Mouse (Mus musculus): ENCODE measurements around the gene Opa3. TPM values are rescaled to one million over a fixed set of nuclear protein-coding genes. Genes with fewer than 3 reads are reported as not detected.

The Opa3 gene
- polyA plus RNA-seq, 1 experiment = 18.1 TPM

GRCm38 (mm10) chr7:19214940-19215339 lies 13.2 kb upstream of the Opa3 start:
- no peak for DNase-seq (ENCODE audit: low spot score)

GRCm38 (mm10) chr7:19217492-19217891 lies 10.6 kb upstream of the Opa3 start:
- no peak for DNase-seq (ENCODE audit: low spot score)

GRCm38 (mm10) chr7:19217944-19218343 lies 10.2 kb upstream of the Opa3 start:
- no peak for DNase-seq (ENCODE audit: low spot score)

GRCm38 (mm10) chr7:19220061-19220460 lies 8.1 kb upstream of the Opa3 start:
- DNase-seq (ENCODE audit: low spot score) = no peak

GRCm38 (mm10) chr7:19222189-19222588 lies 5.9 kb upstream of the Opa3 start:
- no peak for DNase-seq (ENCODE audit: low spot score)

GRCm38 (mm10) chr7:19222875-19223274 lies 5.3 kb upstream of the Opa3 start:
- no peak for DNase-seq (ENCODE audit: low spot score)

- no peak for DNase-seq (ENCODE audit: low spot score)
These were observed 3.2 kb upstream of the Opa3 start for GRCm38 (mm10) chr7:19224933-19225332.

GRCm38 (mm10) chr7:19226817-19227797 lies 1.0 kb upstream of the Opa3 start:
- peak; percentile 52 for DNase-seq (ENCODE audit: low spot score)

- DNase-seq (ENCODE audit: low spot score) = no peak
These were observed 637 bp downstream of the Opa3 start for GRCm38 (mm10) chr7:19228793-19229148.

- no peak for DNase-seq (ENCODE audit: low spot score)
These were observed 1.3 kb downstream of the Opa3 start for GRCm38 (mm10) chr7:19229404-19229803.

- no peak for DNase-seq (ENCODE audit: low spot score)
These were observed 2.0 kb downstream of the Opa3 start for GRCm38 (mm10) chr7:19230041-19230580.

- no peak for DNase-seq (ENCODE audit: low spot score)
These were observed 2.8 kb downstream of the Opa3 start for GRCm38 (mm10) chr7:19230899-19231298.

- no peak for DNase-seq (ENCODE audit: low spot score)
These were observed 3.7 kb downstream of the Opa3 start for GRCm38 (mm10) chr7:19231849-19232248.

GRCm38 (mm10) chr7:19234652-19235051 lies 6.5 kb downstream of the Opa3 start:
- no peak for DNase-seq (ENCODE audit: low spot score)

- DNase-seq (ENCODE audit: low spot score) = no peak
These were observed 7.0 kb downstream of the Opa3 start for GRCm38 (mm10) chr7:19235092-19235671.

- DNase-seq (ENCODE audit: low spot score) = no peak
These were observed 8.3 kb downstream of the Opa3 start for GRCm38 (mm10) chr7:19236411-19236810.

GRCm38 (mm10) chr7:19238344-19238743 lies 10.2 kb downstream of the Opa3 start:
- no peak for DNase-seq (ENCODE audit: low spot score)

- peak; percentile 75 for DNase-seq (ENCODE audit: low spot score)
These were observed 11.3 kb downstream of the Opa3 start for GRCm38 (mm10) chr7:19239423-19239822.

- no peak for DNase-seq (ENCODE audit: low spot score)
These were observed 11.9 kb downstream of the Opa3 start for GRCm38 (mm10) chr7:19239986-19240385.

- no peak for DNase-seq (ENCODE audit: low spot score)
These were observed 12.8 kb downstream of the Opa3 start for GRCm38 (mm10) chr7:19240905-19241463.

- DNase-seq (ENCODE audit: low spot score) = no peak
These were observed 13.9 kb downstream of the Opa3 start for GRCm38 (mm10) chr7:19242005-19242404.

GRCm38 (mm10) chr7:19243858-19244257 lies 15.7 kb downstream of the Opa3 start:
- DNase-seq (ENCODE audit: low spot score) = no peak

- DNase-seq (ENCODE audit: low spot score) = no peak
These were observed 16.9 kb downstream of the Opa3 start for GRCm38 (mm10) chr7:19245083-19245482.

Measured in urinary bladder, adult 2 months (tissue).